Mouse (Mus musculus) ES-E14 (cell line): ENCODE results near the gene Il21.

Source experiments
- CHD2 ChIP-seq: IDR thresholded peaks from 2 replicates; pipeline ENCODE4 v1.6.1; 2014; ENCODE audit warnings: mild to moderate bottlenecking, low read depth, low read length, inconsistent platforms
- MAFK ChIP-seq: IDR thresholded peaks from 2 replicates; pipeline ENCODE4 v1.6.1; 2014; ENCODE audit warnings: mild to moderate bottlenecking, low read depth, low read length, inconsistent platforms; ENCODE audit not compliant: insufficient read depth
- ZC3H11A ChIP-seq: IDR thresholded peaks from 2 replicates; pipeline ENCODE4 v1.6.1; 2012; ENCODE audit warnings: low read depth, mild to moderate bottlenecking, inconsistent platforms, low read length, borderline replicate concordance

DNA sequence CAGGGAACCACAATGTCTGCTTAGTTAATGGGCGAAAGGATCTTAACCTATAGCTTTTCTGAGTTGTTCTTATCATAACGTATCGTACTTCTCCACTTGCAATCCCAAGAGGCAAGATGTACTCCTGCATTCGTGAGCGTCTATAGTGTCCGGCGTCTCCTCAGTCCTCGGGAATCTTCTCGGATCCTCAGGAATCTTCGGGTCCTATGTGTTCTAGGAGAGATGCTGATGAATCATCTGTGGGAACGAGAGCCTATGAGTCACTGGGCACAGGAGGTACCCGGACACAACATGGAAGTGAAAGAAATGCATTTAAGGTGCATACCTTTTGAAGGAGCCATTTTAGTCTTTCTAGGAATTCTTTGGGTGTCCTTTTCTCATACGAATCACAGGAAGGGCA lies 7.3 kb downstream of the Il21 start:
- TF ChIP-seq MAFK (no peak), ZC3H11A (no peak), CHD2 (no peak)
